Mouse (Mus musculus): ENCODE measurements around the gene Ccr1. TPM values are rescaled to one million over a fixed set of nuclear protein-coding genes. Genes with fewer than 3 reads are reported as not detected.
"Not testable (repeated sequence)": the region's sequence is repeated elsewhere in the genome, so short reads cannot be mapped to it uniquely, and the experiment has no call there.

Gene Ccr1
- total RNA-seq, 2 experiments from 2014 or later: 0.18 to 0.22 TPM

DNA sequence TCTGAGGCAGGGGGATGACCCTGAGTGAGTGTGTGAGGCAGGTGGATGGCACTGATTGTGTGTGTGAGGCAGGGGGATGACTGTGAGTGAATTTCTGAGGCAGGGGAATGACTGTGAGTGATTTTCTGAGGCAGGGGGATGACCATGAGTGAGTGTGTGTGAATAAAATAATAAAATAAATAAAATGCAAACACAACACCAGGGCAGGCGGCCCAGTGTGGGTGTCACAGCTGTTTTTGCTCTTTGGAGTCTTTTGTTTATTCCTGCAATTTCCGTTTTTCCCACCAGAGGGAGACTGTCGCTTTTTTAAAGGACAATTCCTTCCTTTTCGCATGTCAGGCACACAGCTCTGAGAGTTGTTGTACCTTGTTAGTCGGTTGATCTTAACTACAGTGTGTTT lies 42.5 kb downstream of the Ccr1 start:
- DNase-seq: not testable (repeated sequence)

- DNase-seq: peak; percentile 88
Observed at GRCm38 (mm10) chr9:123925101-123925946, 43.2 kb downstream of the Ccr1 start.

DNA sequence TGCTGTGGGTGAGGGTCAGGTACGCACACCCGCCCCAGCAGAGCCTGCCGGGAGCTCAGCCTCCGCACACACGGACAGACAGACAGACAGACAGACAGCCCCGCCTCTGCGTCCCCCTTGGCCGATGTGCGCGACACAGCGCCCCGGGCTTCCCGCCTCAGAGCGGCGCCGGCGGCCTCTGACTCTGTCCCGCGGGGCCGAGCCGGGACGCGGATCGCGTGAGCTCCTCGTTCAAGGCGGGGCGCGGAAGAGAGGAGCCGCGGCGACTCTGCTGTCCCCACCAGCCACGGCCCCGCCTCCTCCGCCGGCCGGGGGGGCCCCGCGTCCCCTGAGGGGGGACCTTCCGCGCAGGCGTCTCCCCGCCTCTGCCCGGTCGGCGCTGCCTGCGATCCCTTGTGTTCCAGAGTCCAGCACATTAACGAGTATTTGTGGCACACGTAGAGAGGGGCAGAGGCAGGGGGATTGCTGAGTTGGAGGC lies 43.9 kb downstream of the Ccr1 start:
- DNase-seq: peak; percentile 88

DNA sequence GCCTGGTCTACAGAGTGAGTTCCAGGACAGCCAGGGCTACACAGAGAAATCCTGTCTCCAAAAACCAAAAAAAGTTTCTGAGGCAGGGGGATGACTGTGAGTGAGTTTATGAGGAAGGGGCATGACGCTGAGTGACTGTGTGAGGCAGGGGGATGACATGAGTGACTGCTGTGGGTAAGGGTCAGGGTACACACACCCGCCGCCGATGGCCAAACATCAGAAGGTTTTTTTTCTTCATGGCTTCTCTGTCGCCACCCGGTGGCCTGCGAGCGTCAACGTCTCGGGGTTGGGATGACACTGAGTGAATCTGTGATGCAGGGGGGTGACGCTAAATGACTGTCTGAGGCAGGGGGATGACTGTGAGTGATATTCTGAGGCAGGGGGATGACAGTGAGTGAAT lies 44.5 kb downstream of the Ccr1 start:
- DNase-seq: peak; percentile 59 to 68

- DNase-seq: no peak
Observed at GRCm38 (mm10) chr9:123923146-123923991, 45.1 kb downstream of the Ccr1 start.

Other genes with a start within 250 kb of the Ccr1 start
- not detected for gene Cxcr6, start 162.2 kb downstream of the Ccr1 start, total RNA-seq (2021)
- 10 to 100 TPM; 41.3 to 47.8 TPM for gene Fyco1, start 116.8 kb downstream of the Ccr1 start, total RNA-seq (2021)
- gene Xcr1, start 106.7 kb downstream of the Ccr1 start, total RNA-seq (2021): not detected
- gene Ccr1l1, start 9.7 kb upstream of the Ccr1 start, total RNA-seq (2021): not detected
- gene Ccr3, start 53.3 kb upstream of the Ccr1 start, total RNA-seq (2021): not detected
- gene Ccr2, start 133.3 kb upstream of the Ccr1 start, total RNA-seq (2021): under 1 TPM; 0.12 to 0.30 TPM
- gene Ccr5, start 152.9 kb upstream of the Ccr1 start, total RNA-seq (2021): 10 to 100 TPM in 1 of 2 experiments, 1 to 10 TPM in 1; 8.1 to 12.1 TPM

Measured in layer of hippocampus, postnatal 36 days (tissue).